Mouse (Mus musculus) C2C12 (cell line): ENCODE data around the gene Epha1.

ENCODE experiments used
- CEBPB ChIP-seq: IDR thresholded peaks from one replicate; pipeline ENCODE4 v1.6.1; 2011; ENCODE audit warnings: low read depth, mild to moderate bottlenecking, control low read depth, moderate library complexity
- CTCF ChIP-seq: IDR thresholded peaks from one replicate; pipeline ENCODE4 v1.5.1; 2011; ENCODE audit not compliant: control insufficient read depth, insufficient read depth, insufficient read length
- MAX ChIP-seq: IDR thresholded peaks from one replicate; pipeline ENCODE4 v1.6.1; 2011; ENCODE audit warnings: mild to moderate bottlenecking, control low read depth
- MYOG ChIP-seq: IDR thresholded peaks from one replicate; pipeline ENCODE4 v1.6.1; 2011; ENCODE audit not compliant: control insufficient read depth, insufficient read length; ENCODE audit errors: extremely low read depth
- USF1 ChIP-seq: IDR thresholded peaks from one replicate; pipeline ENCODE4 v1.6.1; 2011; ENCODE audit warnings: low read depth, mild to moderate bottlenecking, control low read depth, moderate library complexity

DNA sequence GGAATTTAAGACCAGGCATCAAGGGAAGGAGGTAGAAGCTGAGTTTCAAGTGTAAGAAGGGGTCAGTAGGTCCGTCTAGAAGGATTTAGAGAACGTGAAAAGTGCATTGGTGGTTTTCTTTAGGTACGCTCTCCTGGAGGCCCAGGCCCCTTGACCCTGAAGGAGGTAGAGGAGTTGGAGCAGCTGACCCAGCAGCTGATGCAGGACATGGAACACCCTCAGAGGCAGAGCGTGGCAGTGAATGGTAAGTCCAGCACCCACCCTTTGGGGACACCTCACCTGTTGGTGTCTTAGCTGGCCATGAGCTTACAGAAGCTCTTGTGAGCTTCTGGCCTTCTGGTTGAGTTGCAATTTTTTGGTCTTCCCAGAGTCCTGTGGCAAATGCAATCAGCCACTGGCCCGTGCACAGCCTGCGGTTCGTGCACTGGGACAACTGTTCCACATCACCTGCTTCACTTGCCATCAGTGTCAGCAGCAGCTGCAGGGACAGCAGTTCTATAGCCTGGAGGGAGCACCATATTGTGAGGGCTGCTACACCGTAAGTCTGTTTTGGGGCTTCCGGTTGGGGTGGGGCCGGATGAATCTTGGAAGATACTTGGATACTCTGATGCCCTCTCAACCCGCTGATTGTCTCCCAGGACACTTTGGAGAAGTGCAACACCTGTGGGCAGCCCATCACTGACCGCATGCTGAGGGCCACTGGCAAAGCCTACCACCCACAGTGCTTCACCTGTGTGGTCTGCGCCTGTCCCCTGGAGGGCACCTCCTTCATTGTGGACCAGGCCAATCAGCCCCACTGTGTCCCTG lies 17.1 kb downstream of the Epha1 start:
- TF ChIP-seq CTCF (no peak), MYOG (no peak), CEBPB (no peak), MAX (no peak), USF1 (no peak)
